Mouse (Mus musculus): ENCODE measurements at regions not wholly inside any gene's neighbourhood (a gene's known extent, or its start where the extent isn't known, plus 50 kb on each side); places are given as distances from the start of the nearest gene placed in this dataset.
A peak's percentile ranks its signal among the peaks of the same experiment; 100 is the strongest.

- no peak for DNase-seq
Observed at GRCm38 (mm10) chr10:21740256-21740655, 141.7 kb upstream of the Sgk1 start.

GRCm38 (mm10) chr10:21741575-21741974, 140.4 kb upstream of the Sgk1 start:
- no peak for DNase-seq

GRCm38 (mm10) chr10:21741976-21742745, 139.8 kb upstream of the Sgk1 start:
- DNase-seq = no peak

- no peak for DNase-seq
Observed at GRCm38 (mm10) chr10:21743396-21743795, 138.6 kb upstream of the Sgk1 start.

GRCm38 (mm10) chr10:21744341-21744955, 137.5 kb upstream of the Sgk1 start:
- DNase-seq = no peak

GRCm38 (mm10) chr10:21745940-21746487, 136.0 kb upstream of the Sgk1 start:
- DNase-seq = no peak

GRCm38 (mm10) chr10:21746713-21747112, 135.3 kb upstream of the Sgk1 start:
- DNase-seq = no peak

- DNase-seq = no peak
Observed at GRCm38 (mm10) chr10:21751326-21751725, 130.7 kb upstream of the Sgk1 start.

GRCm38 (mm10) chr10:21752392-21752791, 129.6 kb upstream of the Sgk1 start:
- no peak for DNase-seq

GRCm38 (mm10) chr10:21754763-21755548, 127.0 kb upstream of the Sgk1 start:
- DNase-seq = no peak

- peak in 1 of 2 experiments; percentile 31 for DNase-seq
Observed at GRCm38 (mm10) chr10:21755717-21756116, 126.3 kb upstream of the Sgk1 start.

GRCm38 (mm10) chr10:21756811-21757210, 125.2 kb upstream of the Sgk1 start:
- DNase-seq = no peak

GRCm38 (mm10) chr10:21758122-21758521, 123.9 kb upstream of the Sgk1 start:
- DNase-seq = no peak

GRCm38 (mm10) chr10:21762516-21762915, 119.5 kb upstream of the Sgk1 start:
- no peak for DNase-seq

GRCm38 (mm10) chr10:21763017-21763964, 118.7 kb upstream of the Sgk1 start:
- DNase-seq = no peak

- no peak for DNase-seq
Observed at GRCm38 (mm10) chr10:21764090-21764489, 117.9 kb upstream of the Sgk1 start.

- DNase-seq = no peak
Observed at GRCm38 (mm10) chr10:21764891-21765290, 117.1 kb upstream of the Sgk1 start.

GRCm38 (mm10) chr10:21773548-21773947, 108.4 kb upstream of the Sgk1 start:
- DNase-seq = no peak

GRCm38 (mm10) chr10:21775441-21775840, 106.5 kb upstream of the Sgk1 start:
- DNase-seq = no peak

- no peak for DNase-seq
Observed at GRCm38 (mm10) chr10:21775911-21776761, 105.8 kb upstream of the Sgk1 start.

GRCm38 (mm10) chr10:21776762-21777080, 105.3 kb upstream of the Sgk1 start:
- DNase-seq = no peak

Data from cerebellum, postnatal 14 days (tissue).